Mouse (Mus musculus): ENCODE results near the gene Cbs. TPM values are rescaled to one million over a fixed set of nuclear protein-coding genes. Genes with fewer than 3 reads are reported as not detected.

The Cbs gene
- polyA plus RNA-seq, 1 experiment from 2014 or later = 1.2 TPM

DNA sequence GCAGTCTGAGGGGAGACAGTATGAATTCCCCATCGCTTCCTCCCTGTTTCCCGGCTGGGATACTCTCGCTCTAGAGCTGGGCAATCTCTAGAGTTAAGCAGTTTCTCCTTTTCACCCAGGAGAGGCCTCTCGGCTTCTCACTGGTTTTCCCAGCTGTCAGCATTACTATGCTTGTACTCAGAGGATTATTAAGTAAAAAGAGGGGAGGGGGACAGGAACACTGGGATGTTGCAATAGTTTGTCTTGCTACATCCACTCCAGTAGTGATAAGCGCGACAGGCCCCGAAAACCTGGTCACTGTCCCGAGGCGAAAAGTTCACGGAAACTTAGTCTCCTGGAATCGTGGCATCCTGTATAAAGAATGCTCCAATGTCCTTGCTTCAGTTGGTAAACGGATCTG, 35.2 kb upstream of the Cbs start:
- WGBS = 74% methylated on average over 11 of the region's 12 CpGs
- TF ChIP-seq CTCF (IDR thresholded peaks at IDR 0.05) (no peak), EP300 (IDR thresholded peaks at IDR 0.05) (no peak)
- H3K4me2 ChIP-seq (replicated peaks; ENCODE audit: low read depth, low read length) = no peak overlapping the region

DNA sequence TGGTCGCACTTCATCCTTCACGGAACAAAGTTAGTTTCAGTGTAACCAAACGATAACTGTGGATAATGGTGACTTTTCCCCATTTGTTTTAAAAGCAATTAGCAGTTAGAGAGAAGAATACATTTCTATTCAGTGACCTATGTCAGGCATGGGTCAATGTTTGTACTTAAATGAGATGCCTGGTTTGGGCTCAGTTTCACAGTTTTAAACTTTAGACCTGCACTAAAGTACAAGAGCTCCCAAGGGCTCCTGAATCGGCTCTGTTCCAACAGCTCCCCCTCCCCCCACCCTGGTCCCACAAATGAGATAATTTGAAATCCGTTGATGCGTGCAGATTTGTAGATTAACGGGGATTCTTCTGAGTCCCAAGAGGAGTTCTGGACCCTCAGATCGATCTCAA, 34.7 kb upstream of the Cbs start:
- ATAC-seq (no peak), DNase-seq (ENCODE audit: low spot score) (no peak)
- H3K9ac ChIP-seq (replicated peaks; ENCODE audit: low read depth) = no peak overlapping the region
- no peaks in the 10 kb centered on the region for H3K27me3 ChIP-seq (replicated peaks; ENCODE audit: insufficient read depth, low read length)
- no peak overlapping the region for H3K4me3 ChIP-seq (ENCODE audit: low read depth, low read length)
- TF ChIP-seq CTCF (IDR thresholded peaks at IDR 0.05) = no peak
- TF ChIP-seq EP300 (IDR thresholded peaks at IDR 0.05) = no peak
- no peak overlapping the region for H3K4me2 ChIP-seq (replicated peaks; ENCODE audit: low read depth, low read length)
- WGBS = 68% methylated on average over 8 of the region's 8 CpGs
- no peaks in the 10 kb centered on the region for H3K4me1 ChIP-seq (ENCODE audit: insufficient read depth, low read depth, low read length)
- H3K27ac ChIP-seq (ENCODE audit: low read length) = no peak overlapping the region
- no peaks in the 10 kb centered on the region for H3K36me3 ChIP-seq (ENCODE audit: insufficient read depth, low read length)
- H3K9me3 ChIP-seq (ENCODE audit: low read length) = no peaks in the 10 kb centered on the region

More for the DNA sequence above, 35.2 kb upstream of the Cbs start:
- Histone ChIP-seq H3K9me3 (ENCODE audit: low read length) (no peaks in the 10 kb centered on the region), H3K27me3 (replicated peaks; ENCODE audit: insufficient read depth, low read length) (no peaks in the 10 kb centered on the region), H3K9ac (replicated peaks; ENCODE audit: low read depth) (no peak overlapping the region), H3K27ac (ENCODE audit: low read length) (no peak overlapping the region), H3K4me3 (ENCODE audit: low read depth, low read length) (no peak overlapping the region), H3K36me3 (ENCODE audit: insufficient read depth, low read length) (no peaks in the 10 kb centered on the region), H3K4me1 (ENCODE audit: insufficient read depth, low read depth, low read length) (no peaks in the 10 kb centered on the region)
- DNase-seq (ENCODE audit: low spot score) = no peak
- ATAC-seq = no peak

DNA sequence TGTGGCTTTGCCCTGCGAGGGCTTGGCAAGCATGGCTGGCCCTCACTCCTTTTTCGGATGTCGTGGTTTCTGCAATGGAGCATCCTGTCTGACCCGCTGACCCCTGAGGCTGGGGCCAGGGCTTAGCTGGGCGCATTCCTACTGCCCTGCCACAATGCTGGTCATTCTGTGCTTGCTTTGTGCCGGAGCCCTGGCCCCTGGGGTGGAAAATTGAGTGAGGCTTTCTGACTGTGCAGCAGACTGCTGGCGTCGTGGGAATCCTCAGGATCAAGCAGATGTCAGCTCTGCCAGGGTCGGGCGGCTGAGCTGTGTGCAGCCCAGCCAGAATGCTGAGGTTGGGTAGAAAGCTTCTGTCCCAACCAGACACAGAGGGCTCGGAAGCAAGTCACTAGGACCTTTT, 33.1 kb upstream of the Cbs start:
- WGBS = 51% methylated on average over 11 of the region's 11 CpGs
- no peak for ATAC-seq

DNA sequence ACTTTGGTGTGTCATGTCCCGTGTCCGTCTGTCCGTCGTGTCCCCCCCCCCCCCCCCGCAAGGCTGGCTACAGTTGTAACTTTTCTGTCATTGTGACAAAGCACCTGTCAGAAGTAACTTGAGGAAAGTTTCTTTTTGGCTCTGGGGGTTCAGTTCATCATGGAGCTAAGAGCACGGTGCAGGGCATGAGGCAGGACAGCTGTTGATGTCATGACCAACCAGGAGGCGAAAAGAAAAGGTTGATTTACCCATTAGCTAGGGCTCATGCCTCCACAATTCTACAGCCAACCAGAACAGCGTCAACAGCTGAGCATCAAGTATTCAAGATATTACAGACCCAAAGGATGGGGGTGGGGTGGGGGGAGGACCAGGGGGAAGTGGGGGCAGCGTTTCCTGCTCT, 31.3 kb upstream of the Cbs start:
- no peak for DNase-seq (ENCODE audit: low spot score)
- H3K27me3 ChIP-seq (replicated peaks; ENCODE audit: insufficient read depth, low read length) = no peaks in the 10 kb centered on the region
- ATAC-seq = no peak
- H3K4me3 ChIP-seq (ENCODE audit: low read depth, low read length) = no peak overlapping the region
- no peak overlapping the region for H3K9ac ChIP-seq (replicated peaks; ENCODE audit: low read depth)
- H3K4me1 ChIP-seq (ENCODE audit: insufficient read depth, low read depth, low read length) = no peaks in the 10 kb centered on the region
- no peak for TF ChIP-seq CTCF (IDR thresholded peaks at IDR 0.05)
- TF ChIP-seq EP300 (IDR thresholded peaks at IDR 0.05) = no peak
- H3K36me3 ChIP-seq (ENCODE audit: insufficient read depth, low read length) = no peaks in the 10 kb centered on the region
- no peak overlapping the region for H3K4me2 ChIP-seq (replicated peaks; ENCODE audit: low read depth, low read length)
- no peak overlapping the region for H3K27ac ChIP-seq (ENCODE audit: low read length)
- 44% methylated on average over 5 of the region's 9 CpGs for WGBS
- H3K9me3 ChIP-seq (ENCODE audit: low read length) = no peaks in the 10 kb centered on the region

More for the DNA sequence above, 33.1 kb upstream of the Cbs start:
- Histone ChIP-seq H3K9ac (replicated peaks; ENCODE audit: low read depth) (no peak overlapping the region), H3K27me3 (replicated peaks; ENCODE audit: insufficient read depth, low read length) (no peaks in the 10 kb centered on the region), H3K4me1 (ENCODE audit: insufficient read depth, low read depth, low read length) (no peaks in the 10 kb centered on the region), H3K9me3 (ENCODE audit: low read length) (no peaks in the 10 kb centered on the region), H3K27ac (ENCODE audit: low read length) (no peak overlapping the region), H3K4me3 (ENCODE audit: low read depth, low read length) (no peak overlapping the region), H3K4me2 (replicated peaks; ENCODE audit: low read depth, low read length) (no peak overlapping the region), H3K36me3 (ENCODE audit: insufficient read depth, low read length) (no peaks in the 10 kb centered on the region)
- DNase-seq (ENCODE audit: low spot score) = no peak
- no peak for TF ChIP-seq CTCF (IDR thresholded peaks at IDR 0.05)
- no peak for TF ChIP-seq EP300 (IDR thresholded peaks at IDR 0.05)

DNA sequence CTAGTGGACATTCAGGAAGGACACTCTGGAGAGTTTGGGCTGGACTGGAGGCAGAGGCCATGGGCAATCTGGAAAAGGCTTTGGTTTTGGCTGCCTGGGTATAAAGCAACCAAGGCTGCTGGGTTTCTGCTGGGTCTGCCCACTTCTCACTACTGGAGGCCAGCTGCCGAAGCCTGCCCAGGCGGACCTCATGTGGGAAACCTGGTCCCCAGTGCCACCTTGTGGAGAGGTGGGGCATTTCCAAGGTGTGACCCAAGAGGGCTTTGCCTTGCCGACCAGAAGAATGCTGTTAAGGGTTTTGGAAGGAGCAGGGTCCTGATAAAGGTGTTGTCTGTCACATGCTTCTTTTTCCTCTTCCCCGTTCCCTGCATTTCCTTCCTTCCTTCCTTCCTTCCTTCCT, 27.7 kb upstream of the Cbs start:
- Histone ChIP-seq H3K36me3 (ENCODE audit: insufficient read depth, low read length) (no peaks in the 10 kb centered on the region), H3K4me1 (ENCODE audit: insufficient read depth, low read depth, low read length) (no peaks in the 10 kb centered on the region)
- ATAC-seq = peak; percentile 92

DNA sequence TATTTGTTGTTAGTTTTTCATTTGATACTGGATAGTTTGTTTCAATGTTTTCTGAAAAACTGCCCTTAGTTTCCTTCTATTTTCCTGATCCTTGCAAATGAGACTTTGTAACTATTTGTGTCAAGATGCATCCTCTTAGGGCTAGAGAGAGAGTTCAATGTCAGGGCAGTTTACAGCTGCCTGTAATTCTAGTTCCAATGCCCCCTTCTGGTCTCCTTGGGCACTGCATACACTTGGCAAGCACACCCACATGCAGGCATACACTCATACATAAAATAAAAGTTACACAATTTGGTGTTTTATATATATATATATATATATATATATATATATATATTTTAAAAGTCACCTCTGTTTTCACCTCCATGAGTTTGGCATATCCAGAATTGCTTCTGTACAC, 25.8 kb upstream of the Cbs start:
- TF ChIP-seq CTCF (IDR thresholded peaks at IDR 0.05) (peak; percentile 38; the same call in 1 of the 2 replicates), EP300 (IDR thresholded peaks at IDR 0.05) (no peak)
- H3K9me3 ChIP-seq (ENCODE audit: low read length) = no peaks in the 10 kb centered on the region
- no peak overlapping the region for H3K4me3 ChIP-seq (ENCODE audit: low read depth, low read length)
- no peak overlapping the region for H3K27ac ChIP-seq (ENCODE audit: low read length)
- H3K36me3 ChIP-seq (ENCODE audit: insufficient read depth, low read length) = no peaks in the 10 kb centered on the region
- peaks cover 4% of the 10 kb centered on the region; the same call in 1 of the 2 replicates for H3K4me1 ChIP-seq (ENCODE audit: insufficient read depth, low read depth, low read length)
- no peak for DNase-seq (ENCODE audit: low spot score)
- no peak overlapping the region for H3K9ac ChIP-seq (replicated peaks; ENCODE audit: low read depth)
- no peak for ATAC-seq
- H3K27me3 ChIP-seq (replicated peaks; ENCODE audit: insufficient read depth, low read length) = no peaks in the 10 kb centered on the region
- H3K4me2 ChIP-seq (replicated peaks; ENCODE audit: low read depth, low read length) = no peak overlapping the region

More for the DNA sequence above, 27.7 kb upstream of the Cbs start:
- H3K9me3 ChIP-seq (ENCODE audit: low read length) = no peaks in the 10 kb centered on the region
- WGBS = 6% methylated on average over 4 of the region's 4 CpGs
- no peak overlapping the region for H3K4me2 ChIP-seq (replicated peaks; ENCODE audit: low read depth, low read length)
- H3K4me3 ChIP-seq (ENCODE audit: low read depth, low read length) = no peak overlapping the region
- no peak for TF ChIP-seq EP300 (IDR thresholded peaks at IDR 0.05)
- peak; percentile 94 for TF ChIP-seq CTCF (IDR thresholded peaks at IDR 0.05)
- H3K27ac ChIP-seq (ENCODE audit: low read length) = no peak overlapping the region
- no peaks in the 10 kb centered on the region for H3K27me3 ChIP-seq (replicated peaks; ENCODE audit: insufficient read depth, low read length)
- peak; percentile 90 for DNase-seq (ENCODE audit: low spot score)
- H3K9ac ChIP-seq (replicated peaks; ENCODE audit: low read depth) = no peak overlapping the region

DNA sequence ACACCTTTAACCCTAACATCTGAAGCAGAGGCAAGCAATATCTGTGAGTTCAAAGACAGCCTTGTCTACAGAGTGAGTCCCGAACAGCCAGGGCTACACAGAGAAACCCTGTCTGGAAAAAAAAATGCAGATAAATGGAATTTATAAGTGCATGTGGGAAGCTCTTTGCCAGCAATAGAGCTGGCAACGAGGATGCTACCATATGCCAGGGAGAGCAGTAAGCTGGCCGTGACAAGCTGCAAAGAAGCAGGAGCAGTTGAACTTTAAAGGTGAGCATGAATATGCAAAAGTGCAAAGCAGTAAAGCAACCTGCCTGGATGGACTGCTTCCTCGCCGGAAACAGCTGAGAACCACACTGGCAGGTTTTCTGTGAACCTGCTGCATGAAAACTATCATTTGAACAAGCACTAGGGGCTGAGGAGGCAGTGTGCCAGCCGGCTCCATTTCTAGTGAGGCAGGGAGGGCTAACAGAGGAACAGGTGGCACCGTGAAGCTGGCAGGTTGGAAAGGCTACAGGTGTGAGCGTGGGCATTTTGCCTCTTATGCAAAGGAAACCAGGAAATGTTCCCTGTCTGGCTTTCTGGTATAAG, 23.7 kb upstream of the Cbs start:
- no peak for TF ChIP-seq EP300 (IDR thresholded peaks at IDR 0.05)
- TF ChIP-seq CTCF (IDR thresholded peaks at IDR 0.05) = no peak
- no peak overlapping the region for H3K27ac ChIP-seq (ENCODE audit: low read length)
- ATAC-seq (no peak), DNase-seq (ENCODE audit: low spot score) (no peak)
- 59% methylated on average over 8 of the region's 8 CpGs for WGBS
- peaks cover 12% of the 10 kb centered on the region; the same call in 1 of the 2 replicates for H3K4me1 ChIP-seq (ENCODE audit: insufficient read depth, low read depth, low read length)
- H3K4me2 ChIP-seq (replicated peaks; ENCODE audit: low read depth, low read length) = no peak overlapping the region
- H3K27me3 ChIP-seq (replicated peaks; ENCODE audit: insufficient read depth, low read length) = no peaks in the 10 kb centered on the region
- H3K36me3 ChIP-seq (ENCODE audit: insufficient read depth, low read length) = no peaks in the 10 kb centered on the region
- H3K9me3 ChIP-seq (ENCODE audit: low read length) = no peaks in the 10 kb centered on the region
- no peak overlapping the region for H3K9ac ChIP-seq (replicated peaks; ENCODE audit: low read depth)
- no peak overlapping the region for H3K4me3 ChIP-seq (ENCODE audit: low read depth, low read length)
